Mouse (Mus musculus) small intestine, adult 2 months (tissue): Measurements from ENCODE around the gene Adamts4.

Source experiments
- CTCF ChIP-seq: fragments of 200-500 bp; IDR thresholded peaks from 2 replicates; pipeline ENCODE4 v1.5.1; 2012; ENCODE audit warnings: low read depth, mild to moderate bottlenecking, control low read depth, inconsistent platforms, low read length, moderate library complexity, mixed read lengths; ENCODE audit not compliant: insufficient replicate concordance, insufficient read length; ENCODE audit errors: extremely low read depth
- POLR2A ChIP-seq: fragments of 200-500 bp; IDR thresholded peaks from 2 replicates; pipeline ENCODE4 v1.6.1; 2012; ENCODE audit warnings: low read depth, mild to moderate bottlenecking, control low read depth, inconsistent platforms, low read length, moderate library complexity

DNA sequence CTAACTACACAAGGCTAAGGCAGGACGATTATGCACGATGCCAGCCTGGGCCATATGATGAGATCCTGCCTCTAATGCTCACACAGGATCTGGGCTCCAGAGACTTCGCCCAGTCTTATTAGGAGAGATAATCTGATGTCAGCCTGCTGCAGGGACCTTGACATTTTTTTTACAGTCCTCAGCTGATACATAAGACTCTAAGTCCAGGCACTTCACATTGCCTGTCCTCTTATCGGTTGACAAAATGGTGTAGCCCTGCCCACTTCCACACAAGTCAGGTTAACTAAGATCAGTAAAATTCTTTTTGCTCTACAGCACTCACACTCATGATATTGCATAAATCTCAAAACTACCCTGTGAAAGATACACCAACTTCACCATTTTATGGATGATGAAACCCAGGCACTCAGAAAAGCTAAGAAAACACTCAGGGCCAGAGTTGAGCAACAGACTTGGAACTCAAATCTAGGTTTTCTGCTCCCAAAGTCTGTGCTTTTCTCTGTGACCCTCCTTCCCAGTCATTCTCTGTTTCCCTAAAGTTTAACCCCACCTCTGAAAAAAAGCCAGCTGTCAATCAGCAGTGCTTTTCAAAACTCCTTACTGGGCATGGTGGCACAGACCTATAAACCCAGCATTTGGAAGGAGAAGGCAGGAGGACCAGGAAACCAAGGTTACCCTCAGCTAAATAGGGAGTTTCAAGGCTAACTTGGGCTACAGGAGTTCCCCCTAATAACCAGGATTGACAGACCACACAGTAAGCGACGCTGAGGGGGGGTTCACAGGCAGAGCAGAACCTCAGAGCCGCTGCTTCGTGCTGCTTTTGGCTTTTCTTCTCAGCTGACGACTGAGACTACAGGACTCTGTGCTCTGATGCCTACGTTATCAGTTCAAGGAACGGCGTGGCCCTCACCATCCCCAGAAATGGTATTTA is 17.2 kb upstream of the Adamts4 start:
- TF ChIP-seq POLR2A (no peak), CTCF (no peak)
